ENCODE assay signal across 8 mouse cellular contexts in genomic region chr7:3646188-3646587, GRCm38 (mm10). TPM values are rescaled to one million over a fixed set of nuclear protein-coding genes. Genes with fewer than 3 reads are reported as not detected.
DNase-seq lines count a peak whose midpoint lies in the region; ATAC-seq lines count a peak whose summit lies in the region.

No protein-coding gene starts in this region.

- peaks cover 24% of the 10 kb centered on the region for H3K4me1 ChIP-seq in kidney, embryonic 14.5 days (ENCODE audit: control insufficient read depth, insufficient read depth, low read length)
- peaks cover 10% of the 10 kb centered on the region; the same call in 1 of the 2 replicates for H3K4me1 ChIP-seq in hindbrain, embryonic 11.5 days (replicated peaks; ENCODE audit: control insufficient read depth, insufficient read depth, low read length)
- H3K4me1 ChIP-seq in midbrain, embryonic 12.5 days = peaks cover 37% of the 10 kb centered on the region

- no peaks in the 10 kb centered on the region for H3K27me3 ChIP-seq in kidney, embryonic 14.5 days (ENCODE audit: control insufficient read depth, insufficient read depth, low read length)
- H3K27me3 ChIP-seq in hindbrain, embryonic 11.5 days (ENCODE audit: control insufficient read depth, insufficient read depth, low read length) = no peaks in the 10 kb centered on the region
- H3K27me3 ChIP-seq in midbrain, embryonic 12.5 days = 0 out of 2 replicates have a peak, but pooled peaks cover 5% of the 10 kb centered on the region

- peak overlapping the region; percentile 85 for H3K4me2 ChIP-seq in kidney, embryonic 14.5 days (replicated peaks; ENCODE audit: low read depth, low read length)
- peak overlapping the region; percentile 69 for H3K4me2 ChIP-seq in hindbrain, embryonic 11.5 days (replicated peaks; ENCODE audit: low read depth, low read length)
- H3K4me2 ChIP-seq in midbrain, embryonic 12.5 days (replicated peaks) = peak overlapping the region; percentile 83

- WGBS in kidney, embryonic 14.5 days = 10% methylated on average over 9 of the region's 9 CpGs
- 45% methylated on average over 9 of the region's 9 CpGs for WGBS in hindbrain, embryonic 11.5 days
- WGBS in midbrain, embryonic 12.5 days = 17% methylated on average over 9 of the region's 9 CpGs

- no peaks in the 10 kb centered on the region for H3K9me3 ChIP-seq in kidney, embryonic 14.5 days (ENCODE audit: control insufficient read depth, low read length)
- no peaks in the 10 kb centered on the region for H3K9me3 ChIP-seq in hindbrain, embryonic 11.5 days (ENCODE audit: control insufficient read depth, low read length)
- no peaks in the 10 kb centered on the region for H3K9me3 ChIP-seq in midbrain, embryonic 12.5 days

- H3K27ac ChIP-seq in kidney, embryonic 14.5 days (ENCODE audit: low read depth, low read length) = no peak overlapping the region
- no peak overlapping the region for H3K27ac ChIP-seq in hindbrain, embryonic 11.5 days (ENCODE audit: low read depth, low read length)
- 0 out of 2 replicates have a peak overlapping the region, but pooled peaks have one; percentile 96 for H3K27ac ChIP-seq in midbrain, embryonic 12.5 days (replicated peaks)

- no peak for DNase-seq in kidney, postnatal 14 days
- peak; percentile 31 for DNase-seq in Muller cell, postnatal 12 days (ENCODE audit: inconsistent ontology term)
- DNase-seq in hindbrain, embryonic 11.5 days (ENCODE audit: low spot score) = no peak
- no peak for DNase-seq in cerebellum, adult 8-10 months
- DNase-seq in cerebellum, adult 18-20 months = no peak
- no peak for DNase-seq in cerebellum, postnatal 4 days (ENCODE audit: low spot score in 2 of 2)

- no peak for ATAC-seq in kidney, embryonic 14.5 days (ENCODE audit: low FRiP score, low TSS enrichment)
- no peak for ATAC-seq in hindbrain, embryonic 11.5 days (ENCODE audit: low FRiP score)
- no peak for ATAC-seq in midbrain, embryonic 12.5 days (ENCODE audit: low FRiP score, low read depth)

- peaks cover 34% of the 10 kb centered on the region for H3K36me3 ChIP-seq in kidney, embryonic 14.5 days (ENCODE audit: control insufficient read depth, insufficient read depth, low read length)
- H3K36me3 ChIP-seq in hindbrain, embryonic 11.5 days (ENCODE audit: control insufficient read depth, insufficient read depth, low read length) = no peaks in the 10 kb centered on the region
- H3K36me3 ChIP-seq in midbrain, embryonic 12.5 days = peaks cover 20% of the 10 kb centered on the region

- H3K4me3 ChIP-seq in kidney, embryonic 14.5 days (ENCODE audit: low read length) = peak overlapping the region; percentile 98
- H3K4me3 ChIP-seq in hindbrain, embryonic 11.5 days (ENCODE audit: low read depth, low read length) = peak overlapping the region; percentile 81
- H3K4me3 ChIP-seq in midbrain, embryonic 12.5 days = peak overlapping the region; percentile 99

- H3K9ac ChIP-seq in kidney, embryonic 14.5 days (ENCODE audit: low read depth, low read length) = peak overlapping the region; percentile 100
- H3K9ac ChIP-seq in hindbrain, embryonic 11.5 days (ENCODE audit: low read depth, low read length) = peak overlapping the region; percentile 89
- H3K9ac ChIP-seq in midbrain, embryonic 12.5 days (replicated peaks) = peak overlapping the region; percentile 100

RNA-seq across cellular contexts. Expression of gene Cnot3, which starts 1.1 kb away (rescaled TPM):
- polyA plus RNA-seq in kidney, embryonic 14.5 days (2014; fragmentation: Nextera tagmentation; extraction: Ambion mirVana) = 67.3 and 74.0 TPM in 2 replicates
- polyA plus RNA-seq in hindbrain, embryonic 11.5 days (2014; fragmentation: Nextera tagmentation; extraction: Ambion mirVana) = 50.9 and 58.3 TPM in 2 replicates
- 59.5 and 67.5 TPM in 2 replicates for polyA plus RNA-seq in midbrain, embryonic 12.5 days (2016; fragmentation: Nextera tagmentation; extraction: Ambion mirVana)

RNA-seq across cellular contexts. Expression of gene Prpf31, which starts 16.4 kb away (rescaled TPM):
- polyA plus RNA-seq in kidney, embryonic 14.5 days (2014; fragmentation: Nextera tagmentation; extraction: Ambion mirVana) = 89.4 and 114 TPM in 2 replicates
- 124 and 136 TPM in 2 replicates for polyA plus RNA-seq in hindbrain, embryonic 11.5 days (2014; fragmentation: Nextera tagmentation; extraction: Ambion mirVana)
- polyA plus RNA-seq in midbrain, embryonic 12.5 days (2016; fragmentation: Nextera tagmentation; extraction: Ambion mirVana) = 121 and 131 TPM in 2 replicates

RNA-seq across cellular contexts. Expression of gene Tfpt, which starts 16.5 kb away (rescaled TPM):
- polyA plus RNA-seq in kidney, embryonic 14.5 days (2014; fragmentation: Nextera tagmentation; extraction: Ambion mirVana) = 24.2 and 34.9 TPM in 2 replicates
- polyA plus RNA-seq in hindbrain, embryonic 11.5 days (2014; fragmentation: Nextera tagmentation; extraction: Ambion mirVana) = 28.5 and 28.9 TPM in 2 replicates
- 29.9 and 37.1 TPM in 2 replicates for polyA plus RNA-seq in midbrain, embryonic 12.5 days (2016; fragmentation: Nextera tagmentation; extraction: Ambion mirVana)

RNA-seq across cellular contexts. Expression of gene Leng1, which starts 19.5 kb away (rescaled TPM):
- polyA plus RNA-seq in kidney, embryonic 14.5 days (2014; fragmentation: Nextera tagmentation; extraction: Ambion mirVana) = 12.2 and 12.6 TPM in 2 replicates
- 16.4 and 20.9 TPM in 2 replicates for polyA plus RNA-seq in hindbrain, embryonic 11.5 days (2014; fragmentation: Nextera tagmentation; extraction: Ambion mirVana)
- polyA plus RNA-seq in midbrain, embryonic 12.5 days (2016; fragmentation: Nextera tagmentation; extraction: Ambion mirVana) = 23.1 and 25.6 TPM in 2 replicates

RNA-seq across cellular contexts. Expression of gene Ndufa3, which starts 29.0 kb away (rescaled TPM):
- polyA plus RNA-seq in kidney, embryonic 14.5 days (2014; fragmentation: Nextera tagmentation; extraction: Ambion mirVana) = 463 and 564 TPM in 2 replicates
- 343 and 344 TPM in 2 replicates for polyA plus RNA-seq in hindbrain, embryonic 11.5 days (2014; fragmentation: Nextera tagmentation; extraction: Ambion mirVana)
- polyA plus RNA-seq in midbrain, embryonic 12.5 days (2016; fragmentation: Nextera tagmentation; extraction: Ambion mirVana) = 341 and 342 TPM in 2 replicates
